Mouse (Mus musculus) lung, postnatal 36 days (tissue): Measurements from ENCODE around the gene Usp10.
A peak's percentile ranks its signal among the peaks of the same experiment; 100 is the strongest.

Experiments used
- DNase-seq: peaks from one replicate; pipeline ENCODE4 v3.0.0; 2022; ENCODE audit warnings: mixed read lengths

Gene Usp10

DNA sequence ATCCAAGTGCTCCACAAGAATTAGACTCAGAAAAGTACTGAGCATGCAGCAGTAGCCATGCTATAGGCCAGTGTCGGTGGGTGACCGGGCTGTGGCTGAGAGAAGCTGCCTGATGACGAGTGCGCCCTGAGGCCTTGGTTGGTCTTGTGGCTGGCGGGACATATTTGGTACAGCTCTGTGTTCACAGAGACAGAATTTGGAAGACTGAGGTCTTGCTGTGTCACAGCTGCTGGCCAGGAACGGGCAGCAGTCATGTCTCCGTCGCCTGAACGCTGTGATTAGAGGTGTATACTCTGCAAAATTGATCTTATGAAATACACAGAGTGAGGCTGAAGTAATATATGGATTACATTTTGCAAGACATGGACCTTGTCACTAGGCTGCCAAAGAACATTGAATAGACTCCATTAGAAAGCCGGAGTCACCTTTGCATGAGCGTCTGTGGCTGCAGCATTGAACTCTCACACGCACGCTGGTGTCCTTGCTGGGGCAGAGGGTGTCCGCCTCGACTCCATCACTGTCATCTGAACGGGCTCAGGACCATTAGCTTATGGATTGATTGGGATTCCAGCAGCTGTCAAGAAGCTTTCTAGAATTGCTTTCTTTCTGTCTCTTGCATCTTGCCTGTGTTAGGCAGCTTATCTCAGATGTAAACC lies 6.2 kb downstream of the Usp10 start:
- DNase-seq: no peak

GRCm38 (mm10) chr8:119917415-119917814 lies 7.3 kb downstream of the Usp10 start:
- DNase-seq: no peak

DNA sequence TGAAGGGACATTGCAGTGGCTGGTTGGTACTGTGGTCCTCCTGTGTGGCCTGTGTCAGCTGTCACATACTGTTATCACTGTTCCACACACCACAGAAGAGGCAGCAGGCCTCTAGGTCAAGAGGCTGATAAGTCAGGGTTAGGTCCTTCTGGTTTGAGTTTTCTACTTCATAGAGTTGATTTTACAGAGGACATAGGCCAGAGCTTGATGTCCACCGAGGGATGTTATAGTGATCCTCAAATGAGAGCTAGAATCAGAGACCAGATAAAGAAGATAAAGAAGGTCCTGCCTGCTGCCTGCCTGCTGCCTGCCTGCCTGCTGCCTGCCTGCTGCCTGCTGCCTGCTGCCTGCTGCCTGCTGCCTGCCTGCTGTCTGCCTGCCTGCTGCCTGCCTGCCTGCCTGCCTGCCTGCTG lies 8.0 kb downstream of the Usp10 start:
- DNase-seq: no peak

DNA sequence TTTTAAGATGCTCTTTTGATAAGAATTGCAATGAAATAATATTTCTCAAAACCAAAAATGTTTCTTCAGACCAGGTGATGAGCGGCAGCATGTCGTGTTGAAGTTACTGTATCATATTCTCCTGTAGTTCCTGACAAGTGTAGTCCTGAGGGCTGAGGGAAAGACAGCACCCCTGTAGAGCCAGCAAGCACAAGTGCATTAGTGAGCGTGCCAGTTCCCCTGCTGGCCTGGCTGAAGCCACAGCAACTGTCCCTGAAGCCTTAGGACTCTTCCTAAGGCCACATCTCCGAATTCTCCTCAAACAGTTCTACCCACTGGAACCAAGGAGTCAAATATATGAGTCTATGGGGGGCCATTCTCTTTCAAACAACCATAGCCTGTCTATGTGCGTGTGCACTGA lies 13.1 kb downstream of the Usp10 start:
- DNase-seq: no peak

GRCm38 (mm10) chr8:119925428-119925827 lies 15.3 kb downstream of the Usp10 start:
- no peak for DNase-seq

- peak; percentile 52 for DNase-seq
These were observed 16.3 kb downstream of the Usp10 start for GRCm38 (mm10) chr8:119926474-119926873.

- DNase-seq: peak; percentile 78
These were observed 17.4 kb downstream of the Usp10 start for GRCm38 (mm10) chr8:119927422-119928092.

- DNase-seq: no peak
These were observed 21.2 kb downstream of the Usp10 start for GRCm38 (mm10) chr8:119931317-119931716.

DNA sequence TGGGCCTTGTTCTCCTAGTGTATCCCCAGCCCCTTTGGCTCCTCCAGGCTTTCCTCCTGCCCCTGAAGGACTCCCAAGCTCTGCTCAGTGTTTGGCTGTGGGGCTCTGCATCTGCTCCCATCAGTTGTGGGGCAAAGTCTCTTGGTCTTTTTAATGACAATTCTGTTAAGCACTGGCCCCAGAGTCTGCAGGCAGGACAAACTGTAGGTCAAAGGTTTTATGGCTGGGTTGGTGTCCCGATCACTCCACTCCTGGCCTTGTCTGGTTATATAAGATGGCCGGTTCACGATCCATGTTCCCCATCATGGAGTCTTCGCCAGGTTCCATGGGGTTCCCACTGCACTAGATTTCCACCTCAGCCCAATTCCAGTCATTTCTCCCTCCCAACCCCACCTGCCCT lies 23.5 kb downstream of the Usp10 start:
- no peak for DNase-seq

GRCm38 (mm10) chr8:119935541-119935940 lies 25.4 kb downstream of the Usp10 start:
- DNase-seq: peak; percentile 22

GRCm38 (mm10) chr8:119938481-119938880 lies 28.3 kb downstream of the Usp10 start:
- DNase-seq: no peak

- no peak for DNase-seq
These were observed 29.2 kb downstream of the Usp10 start for GRCm38 (mm10) chr8:119939336-119939735.

- no peak for DNase-seq
These were observed 31.3 kb downstream of the Usp10 start for GRCm38 (mm10) chr8:119941471-119941870.

- DNase-seq: no peak
These were observed 33.5 kb downstream of the Usp10 start for GRCm38 (mm10) chr8:119943616-119944015.

- DNase-seq: peak; percentile 80
These were observed 34.1 kb downstream of the Usp10 start for GRCm38 (mm10) chr8:119944096-119944811.

GRCm38 (mm10) chr8:119946326-119946865 lies 36.2 kb downstream of the Usp10 start:
- no peak for DNase-seq

DNA sequence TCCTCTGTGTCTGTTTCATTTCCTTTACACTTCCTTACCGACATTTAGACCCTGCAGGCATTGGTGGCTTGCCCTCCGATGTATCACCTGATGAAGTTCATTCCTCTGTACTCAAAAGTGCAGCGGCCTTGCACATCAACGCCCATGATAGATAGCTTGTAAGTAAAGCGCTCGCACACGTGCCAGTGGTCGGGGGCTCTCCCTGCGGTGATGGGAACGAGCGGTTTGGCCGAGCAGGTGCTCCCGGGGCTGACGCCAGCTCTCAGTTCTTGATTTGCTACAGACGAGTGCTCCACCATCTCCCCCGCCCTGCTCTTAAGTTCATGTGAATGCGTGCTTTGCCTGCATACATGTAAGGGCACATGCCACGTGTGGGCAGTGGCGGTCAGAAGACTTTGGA lies 37.5 kb downstream of the Usp10 start:
- no peak for DNase-seq

- DNase-seq: no peak
These were observed 38.2 kb downstream of the Usp10 start for GRCm38 (mm10) chr8:119948340-119948739.

- DNase-seq: no peak
These were observed 42.1 kb downstream of the Usp10 start for GRCm38 (mm10) chr8:119952282-119952681.

- no peak for DNase-seq
These were observed 42.6 kb downstream of the Usp10 start for GRCm38 (mm10) chr8:119952747-119953146.

GRCm38 (mm10) chr8:119955333-119955732 lies 45.2 kb downstream of the Usp10 start:
- DNase-seq: no peak

- DNase-seq: no peak
These were observed 47.9 kb downstream of the Usp10 start for GRCm38 (mm10) chr8:119958076-119958475.

DNA sequence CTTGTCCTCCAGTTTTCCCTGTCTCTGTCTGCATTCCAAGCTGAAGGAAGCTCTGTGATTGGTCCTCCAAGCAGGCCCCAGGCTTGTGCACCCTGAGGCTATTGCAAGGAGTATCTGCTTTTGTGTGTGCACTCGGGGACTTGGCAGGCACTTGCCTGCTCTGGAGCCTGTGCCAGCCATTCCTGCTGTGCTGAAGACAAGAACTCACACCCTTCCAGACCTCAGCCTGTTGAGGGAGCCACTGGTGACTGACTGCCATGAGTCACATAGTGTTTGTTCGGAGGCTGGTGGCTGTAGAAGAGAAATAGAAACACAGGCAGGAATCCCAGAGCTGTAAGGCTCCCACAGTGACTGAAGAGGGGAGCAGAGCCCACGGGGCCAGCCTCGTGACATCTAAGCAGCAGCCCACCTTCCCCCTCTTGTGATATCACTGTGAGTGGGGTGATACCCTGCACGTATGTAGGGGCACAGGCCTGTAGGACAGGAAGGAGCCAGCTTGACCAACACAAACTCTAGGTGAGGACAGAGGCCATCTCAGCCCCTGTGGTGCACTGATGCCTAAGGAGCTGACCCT lies 50.5 kb downstream of the Usp10 start:
- peak; percentile 28 for DNase-seq
